Mouse (Mus musculus) retina, adult 2 months (tissue): Measurements from ENCODE around the gene Serpina3f.
"Not testable (repeated sequence)": the region's sequence is repeated elsewhere in the genome, so short reads cannot be mapped to it uniquely, and the experiment has no call there.

Source experiments
- DNase-seq: peaks from one replicate; pipeline ENCODE4 v3.0.0-alpha.2; 2012; ENCODE audit warnings: low read depth, low spot score

Gene Serpina3f

GRCm38 (mm10) chr12:104214445-104214753 is at the start of gene Serpina3f:
Serpina3f (plus strand) TSS chr12:104214544.
- DNase-seq, result no peak

GRCm38 (mm10) chr12:104174747-104175146 is 39.6 kb upstream of the Serpina3f start:
- no peak for DNase-seq

- no peak for DNase-seq
Measured at GRCm38 (mm10) chr12:104175636-104176035, 38.7 kb upstream of the Serpina3f start.

- DNase-seq, result no peak
Measured at GRCm38 (mm10) chr12:104178577-104178976, 35.8 kb upstream of the Serpina3f start.

GRCm38 (mm10) chr12:104178987-104179386 is 35.4 kb upstream of the Serpina3f start:
- DNase-seq, result no peak

GRCm38 (mm10) chr12:104185046-104185445 is 29.3 kb upstream of the Serpina3f start:
- no peak for DNase-seq

- DNase-seq, result no peak
Measured at GRCm38 (mm10) chr12:104186041-104186581, 28.2 kb upstream of the Serpina3f start.

- no peak for DNase-seq
Measured at GRCm38 (mm10) chr12:104189246-104189645, 25.1 kb upstream of the Serpina3f start.

GRCm38 (mm10) chr12:104190852-104191251 is 23.5 kb upstream of the Serpina3f start:
- no peak for DNase-seq

GRCm38 (mm10) chr12:104209149-104209548 is 5.2 kb upstream of the Serpina3f start:
- DNase-seq, result no peak

GRCm38 (mm10) chr12:104209802-104210201 is 4.5 kb upstream of the Serpina3f start:
- DNase-seq, result no peak

- DNase-seq, result no peak
Measured at GRCm38 (mm10) chr12:104213689-104214444, 477 bp upstream of the Serpina3f start.

- no peak for DNase-seq
Measured at GRCm38 (mm10) chr12:104215249-104215648, 905 bp downstream of the Serpina3f start.

- no peak for DNase-seq
Measured at GRCm38 (mm10) chr12:104221616-104222015, 7.3 kb downstream of the Serpina3f start.

GRCm38 (mm10) chr12:104223690-104224089 is 9.3 kb downstream of the Serpina3f start:
- DNase-seq, result no peak

- DNase-seq, result no peak
Measured at GRCm38 (mm10) chr12:104224598-104225300, 10.4 kb downstream of the Serpina3f start.

GRCm38 (mm10) chr12:104230762-104231161 is 16.4 kb downstream of the Serpina3f start:
- DNase-seq, result no peak

- DNase-seq, result no peak
Measured at GRCm38 (mm10) chr12:104235915-104236314, 21.6 kb downstream of the Serpina3f start, which contains the start of gene Serpina3g. Serpina3g (plus strand) TSS chr12:104236245.

GRCm38 (mm10) chr12:104238048-104238447 is 23.7 kb downstream of the Serpina3f start:
- DNase-seq, result not testable (repeated sequence)

- DNase-seq, result no peak
Measured at GRCm38 (mm10) chr12:104243307-104243706, 29.0 kb downstream of the Serpina3f start.

- DNase-seq, result no peak
Measured at GRCm38 (mm10) chr12:104245092-104245491, 30.7 kb downstream of the Serpina3f start.

GRCm38 (mm10) chr12:104245595-104245994 is 31.3 kb downstream of the Serpina3f start:
- no peak for DNase-seq

GRCm38 (mm10) chr12:104247553-104248002 is 33.2 kb downstream of the Serpina3f start:
- DNase-seq, result no peak
